Mouse (Mus musculus) liver (tissue): ENCODE measurements at regions not wholly inside any gene's neighbourhood (a gene's known extent, or its start where the extent isn't known, plus 50 kb on each side); places are given as distances from the start of the nearest gene placed in this dataset.
A peak's percentile ranks its signal among the peaks of the same experiment; 100 is the strongest.

ENCODE experiments used
- DNase-seq: peaks from one replicate; pipeline ENCODE4 v3.0.0-alpha.2; 2020; ENCODE audit warnings: mixed read lengths

- DNase-seq = peak; percentile 77
Observed at GRCm38 (mm10) chr3:153776738-153777137, 51.8 kb upstream of the St6galnac3 start.

- no peak for DNase-seq
Observed at GRCm38 (mm10) chr3:153778386-153778785, 53.4 kb upstream of the St6galnac3 start.

- no peak for DNase-seq
Observed at GRCm38 (mm10) chr3:153782467-153782866, 57.5 kb upstream of the St6galnac3 start.

GRCm38 (mm10) chr3:153783294-153783741, 58.3 kb upstream of the St6galnac3 start:
- no peak for DNase-seq

GRCm38 (mm10) chr3:153783928-153784570, 59.1 kb upstream of the St6galnac3 start:
- DNase-seq = no peak

GRCm38 (mm10) chr3:153790455-153790856, 53.6 kb upstream of the Asb17 start:
- DNase-seq = peak; percentile 23

- DNase-seq = peak; percentile 64
Observed at GRCm38 (mm10) chr3:153790883-153791609, 53.0 kb upstream of the Asb17 start.

GRCm38 (mm10) chr3:153791610-153792363, 52.2 kb upstream of the Asb17 start:
- DNase-seq = peak; percentile 89

- no peak for DNase-seq
Observed at GRCm38 (mm10) chr3:153792364-153792703, 51.7 kb upstream of the Asb17 start.
